Mouse (Mus musculus): Measurements from ENCODE around the gene Arrdc2.
"Not testable (repeated sequence)": the region's sequence is repeated elsewhere in the genome, so short reads cannot be mapped to it uniquely, and the experiment has no call there.

The Arrdc2 gene

DNA sequence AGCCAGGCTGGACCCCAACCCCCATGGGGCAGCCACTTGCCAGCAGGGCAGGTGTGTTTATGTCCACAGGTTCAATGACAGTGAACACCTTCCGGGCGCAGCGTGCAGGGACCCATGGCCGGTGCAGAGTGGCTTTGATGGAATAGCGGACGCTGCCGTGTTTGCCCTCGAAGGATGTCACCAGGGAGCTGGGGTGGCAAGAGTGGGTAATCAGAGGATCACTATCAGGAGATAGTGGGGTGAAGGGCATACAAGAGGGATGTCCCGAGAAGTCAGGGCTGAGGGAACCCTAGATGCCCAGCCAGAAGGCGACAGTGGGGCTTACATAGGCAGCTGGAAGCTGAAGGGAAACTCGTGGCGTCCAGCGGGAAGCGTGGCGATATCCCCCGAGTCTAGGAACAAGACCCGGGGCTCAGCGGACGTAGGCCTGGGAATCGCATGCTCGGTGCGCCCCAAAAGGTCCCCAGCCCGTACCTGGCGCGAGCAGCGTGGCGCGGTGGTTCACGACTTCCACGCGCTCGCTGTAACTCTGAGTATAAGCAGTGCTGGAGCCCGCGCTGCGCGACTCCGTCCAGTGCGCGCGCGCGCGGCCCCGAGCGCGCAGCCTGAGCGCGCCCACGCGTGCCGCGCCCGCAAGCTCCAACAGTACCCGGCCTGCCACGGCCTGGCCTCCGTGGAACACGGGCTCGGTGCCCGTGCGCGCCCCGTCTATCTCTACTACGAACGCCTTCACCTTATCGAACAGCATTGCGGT is 689 bp downstream of the Arrdc2 start:
- no peak for DNase-seq

DNA sequence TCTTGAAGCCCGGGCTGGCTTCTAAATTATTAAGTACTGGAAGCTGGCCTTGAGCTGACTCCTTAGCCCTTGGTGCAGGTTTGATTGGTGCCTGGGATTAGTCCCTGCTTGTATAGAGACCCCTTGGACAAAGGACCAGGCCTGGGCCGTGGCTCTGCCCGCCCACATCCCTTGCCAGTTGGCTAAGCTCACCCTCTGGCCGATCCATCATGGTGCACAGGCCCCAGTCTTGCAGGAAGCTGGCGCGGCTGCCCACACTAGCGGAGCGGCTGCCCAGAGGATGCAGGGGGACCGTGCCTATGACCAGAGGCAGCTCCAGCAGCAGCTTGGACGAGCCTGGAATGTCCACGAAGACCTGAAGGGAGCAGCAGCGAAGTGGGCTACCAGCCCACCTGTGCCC is 2.9 kb downstream of the Arrdc2 start:
- no peak for DNase-seq

DNA sequence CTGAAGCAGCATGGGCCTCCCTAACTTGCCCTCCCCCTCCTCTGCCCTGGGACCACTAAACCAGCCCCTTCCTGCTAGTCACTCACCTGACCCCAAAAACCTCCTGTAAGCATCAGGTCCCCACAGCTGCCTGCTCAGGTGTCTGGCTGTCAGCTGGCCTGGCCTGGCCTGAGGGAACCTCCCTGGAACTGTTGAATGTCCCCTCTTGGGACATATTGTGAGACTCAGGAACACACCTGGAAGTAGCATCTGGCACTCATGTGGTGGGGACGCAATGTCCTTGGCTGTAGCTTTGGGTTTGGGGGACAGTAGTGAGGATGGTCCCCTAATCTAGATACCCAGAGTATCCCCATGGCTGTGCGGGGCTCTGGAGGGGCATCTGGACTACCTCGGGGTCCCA is 5.4 kb downstream of the Arrdc2 start:
- DNase-seq: no peak

DNA sequence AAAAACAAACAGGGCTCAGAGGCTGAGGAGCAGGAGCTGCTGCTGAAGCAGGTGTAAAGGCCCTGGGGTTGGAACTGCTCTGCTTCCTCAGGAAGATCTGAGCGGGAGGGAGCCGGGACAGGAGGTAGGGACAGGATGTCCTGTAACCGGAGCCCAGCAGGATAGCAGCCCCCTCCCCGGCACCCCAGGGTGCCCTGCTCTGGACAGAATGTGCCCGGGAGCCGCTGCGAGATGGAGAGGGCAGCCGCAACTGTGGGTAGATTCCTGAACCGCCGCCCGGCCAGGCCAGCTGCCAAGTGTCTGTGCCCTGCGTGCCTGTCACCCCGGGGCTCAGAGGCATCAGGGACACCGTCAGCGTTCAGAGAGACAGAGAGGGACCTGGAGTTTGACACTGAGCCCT is 6.0 kb downstream of the Arrdc2 start:
- no peak for DNase-seq

DNA sequence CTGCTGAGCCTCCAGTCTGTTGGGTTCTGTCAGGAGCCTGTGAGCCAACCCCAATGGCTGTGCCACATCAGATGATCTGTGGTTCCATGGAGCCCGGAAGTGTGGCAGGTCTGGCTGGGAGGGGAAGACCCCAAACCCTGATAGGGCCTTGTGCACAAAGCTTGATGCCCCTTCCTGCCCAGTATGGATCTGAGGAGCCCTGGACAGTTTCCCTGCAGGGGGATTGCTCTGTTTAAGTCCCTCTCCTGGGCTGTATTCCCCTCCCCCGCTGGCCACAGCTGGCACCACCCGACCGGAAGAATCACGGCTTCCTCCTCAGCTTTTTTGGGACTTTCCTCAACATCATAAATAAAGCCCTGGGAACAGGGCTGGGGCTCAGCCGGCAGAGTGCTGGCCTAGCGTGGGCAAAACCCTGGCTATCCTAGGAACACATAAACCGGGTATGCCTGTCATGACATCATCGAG is 6.5 kb downstream of the Arrdc2 start:
- DNase-seq: no peak

DNA sequence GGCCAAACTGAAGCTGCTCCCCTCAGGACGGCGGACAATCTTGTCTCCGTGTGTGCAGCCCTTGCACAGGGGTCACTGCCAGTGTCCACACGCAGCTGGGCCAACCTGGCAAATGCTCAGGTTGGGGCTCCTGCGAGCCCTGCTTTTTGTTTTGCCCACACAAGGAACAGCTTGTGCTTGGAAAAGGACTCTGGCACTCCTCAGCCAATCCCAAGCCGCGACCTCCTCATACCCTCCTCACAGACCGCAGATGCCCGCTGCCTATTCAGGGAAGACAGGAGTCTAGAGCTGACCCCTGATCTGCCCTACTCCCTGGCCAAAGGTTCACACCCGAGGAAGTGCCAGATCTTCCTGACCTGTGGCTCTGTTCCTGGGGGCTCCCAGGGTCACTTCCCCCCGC is 7.1 kb downstream of the Arrdc2 start:
- DNase-seq: no peak

DNA sequence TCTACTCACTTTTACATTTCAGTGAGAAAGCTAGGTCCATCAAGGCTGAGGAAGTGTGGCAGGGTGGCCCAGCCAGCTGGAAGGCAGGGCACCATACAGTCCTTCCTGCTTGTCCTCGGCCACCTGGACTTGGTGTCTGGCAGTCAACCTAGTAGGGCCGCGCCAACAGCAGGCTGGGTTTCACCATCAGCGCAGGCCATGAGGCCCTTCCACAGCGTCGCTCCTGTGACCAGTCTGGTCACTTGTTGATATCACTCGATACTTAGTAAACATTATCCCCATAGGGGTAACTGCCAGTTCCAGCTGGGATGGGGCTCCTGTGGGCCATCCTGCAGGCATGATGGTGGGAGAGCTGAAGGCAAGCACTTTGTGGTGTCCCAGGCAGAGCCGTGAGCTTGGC is 8.0 kb downstream of the Arrdc2 start:
- DNase-seq: no peak

DNA sequence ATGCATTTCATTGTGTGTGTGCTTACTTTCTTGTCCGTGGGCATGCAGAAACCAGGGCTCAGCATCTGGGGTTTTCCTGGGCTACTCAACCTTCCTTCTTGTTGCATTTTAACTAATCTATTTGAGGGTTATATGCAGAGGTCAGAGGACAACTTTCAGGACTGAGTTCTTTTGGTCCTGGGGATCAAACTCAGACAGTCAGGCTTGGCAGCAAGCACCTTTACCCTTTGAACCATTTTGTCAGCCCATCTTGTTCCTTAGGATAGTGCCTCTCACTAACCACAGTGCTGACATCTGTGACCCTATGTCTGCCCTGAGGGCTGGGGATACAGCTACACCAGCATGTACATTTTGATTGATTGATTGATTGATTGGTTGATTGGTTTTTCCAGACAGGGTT is 11.7 kb downstream of the Arrdc2 start:
- DNase-seq: no peak

DNA sequence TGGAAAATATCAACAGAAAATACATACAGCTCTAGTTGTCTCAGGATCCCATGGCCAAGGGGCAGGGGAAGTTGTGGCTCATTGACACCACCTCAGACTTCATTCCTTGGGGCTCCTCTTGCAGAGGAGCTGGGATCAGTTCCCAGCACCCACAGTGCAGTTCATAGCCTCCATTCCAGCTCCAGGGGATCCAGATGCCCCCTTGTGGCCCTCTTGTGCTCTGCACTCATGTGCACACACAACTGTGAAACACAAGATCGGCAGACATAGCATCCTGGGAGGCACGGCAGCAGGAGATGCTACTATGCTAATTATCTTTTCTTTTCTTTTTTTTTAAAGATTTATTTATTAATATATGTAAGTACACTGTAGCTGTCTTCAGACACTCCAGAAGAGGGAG is 12.5 kb downstream of the Arrdc2 start:
- DNase-seq: no peak

DNA sequence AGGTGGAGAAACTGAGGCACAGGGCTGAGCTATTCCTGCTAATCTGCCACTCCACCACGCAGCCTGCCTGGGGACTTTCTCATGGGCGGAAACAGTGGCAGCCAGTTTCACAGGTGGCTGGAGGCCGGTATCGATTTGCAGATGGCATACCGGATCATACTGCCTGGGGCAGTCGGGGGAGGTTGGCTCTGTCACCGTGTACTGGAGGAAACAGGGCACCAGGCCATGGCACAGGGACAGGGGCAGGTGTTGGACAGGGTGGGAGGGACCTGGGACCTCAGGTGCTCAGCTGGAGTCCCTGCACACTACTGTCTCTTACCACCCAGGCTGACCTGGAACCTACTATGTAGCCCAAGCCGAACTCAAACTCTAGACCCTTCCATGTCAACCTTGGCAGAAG is 13.7 kb downstream of the Arrdc2 start:
- no peak for DNase-seq

DNA sequence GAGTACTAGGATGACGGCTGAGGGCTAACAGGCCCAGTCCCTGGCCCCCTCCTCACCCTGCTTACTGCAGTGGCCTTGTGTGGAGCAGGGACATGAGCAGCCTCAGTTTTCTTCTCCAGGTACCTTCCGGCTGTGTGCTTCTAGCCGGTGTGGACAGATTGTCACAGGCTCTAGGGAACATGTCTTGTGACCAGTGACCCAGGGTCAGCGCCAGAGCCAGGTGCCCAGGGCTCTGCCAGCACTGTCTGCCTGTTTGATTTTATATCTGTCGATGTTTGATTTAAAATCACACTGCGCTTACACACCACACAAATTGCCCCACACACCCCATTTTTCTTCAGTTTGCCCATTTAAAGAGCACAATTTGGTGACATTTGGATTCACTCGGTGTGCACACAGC is 15.7 kb downstream of the Arrdc2 start:
- no peak for DNase-seq

DNA sequence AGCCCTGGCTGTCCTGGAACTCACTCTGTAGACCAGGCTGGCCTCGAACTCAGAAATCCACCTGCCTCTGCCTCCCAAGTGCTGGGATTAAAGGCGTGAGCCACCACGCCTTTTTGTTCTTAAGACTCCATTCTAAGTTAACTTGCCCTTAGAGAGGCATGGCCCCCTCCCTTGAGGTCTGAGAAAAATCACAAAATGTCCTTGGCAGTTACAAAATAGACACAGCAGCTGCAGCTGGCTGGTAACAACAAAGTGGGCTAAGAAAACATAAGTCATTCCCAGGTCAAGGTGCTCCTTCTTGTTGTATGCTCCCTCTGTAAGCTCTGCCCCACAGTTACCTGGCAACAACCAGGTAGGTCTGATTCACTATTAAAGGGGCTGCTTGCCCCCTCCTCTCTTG is 16.9 kb downstream of the Arrdc2 start:
- not testable (repeated sequence) for DNase-seq

DNA sequence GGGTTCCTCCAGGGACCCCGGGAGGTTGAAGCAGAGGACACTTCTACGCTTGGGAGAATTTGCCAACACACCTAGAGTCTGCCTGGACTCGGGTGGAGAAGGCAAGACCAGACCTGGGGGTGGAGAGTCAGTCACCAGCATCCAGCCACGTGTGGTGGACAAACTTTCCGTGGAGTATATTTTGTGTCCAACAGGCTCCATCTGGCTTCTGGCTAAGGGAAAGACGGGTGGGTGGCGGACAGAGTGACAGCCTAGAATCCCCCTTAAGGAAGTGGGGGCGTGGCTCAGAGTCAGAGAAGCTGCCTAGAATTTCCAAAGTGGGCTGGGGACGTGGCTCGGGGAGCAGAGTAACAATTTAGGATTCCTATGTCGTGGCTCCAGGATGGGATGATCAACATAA is 17.5 kb downstream of the Arrdc2 start:
- no peak for DNase-seq

DNA sequence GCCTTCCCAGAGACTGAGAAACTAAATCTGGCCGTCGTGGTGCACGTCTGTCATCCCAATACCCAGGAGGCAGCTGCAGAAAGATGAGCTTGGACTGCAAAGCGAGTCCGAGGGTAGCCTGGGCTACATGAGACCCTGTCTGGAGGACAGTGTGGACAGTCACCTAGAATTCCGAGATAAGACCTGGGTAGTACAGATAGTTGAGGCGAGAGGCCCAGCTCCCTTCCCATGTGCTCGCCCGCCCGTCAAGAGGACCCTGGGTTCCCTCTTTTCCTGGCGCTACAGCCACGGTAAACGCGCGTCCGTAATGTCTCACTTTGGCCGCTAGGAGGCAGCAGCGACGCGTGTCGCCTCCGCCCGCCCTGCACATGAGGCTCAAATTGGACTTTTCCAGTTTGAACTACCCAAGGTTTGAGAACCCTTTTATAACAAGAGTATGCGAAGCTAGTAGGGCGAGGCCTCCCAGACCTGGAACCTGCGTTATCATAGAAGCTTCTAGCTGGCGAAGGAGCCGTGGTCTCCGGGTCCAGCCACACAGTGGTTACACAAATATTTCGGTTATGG is 18.0 kb downstream of the Arrdc2 start:
- DNase-seq: no peak

DNA sequence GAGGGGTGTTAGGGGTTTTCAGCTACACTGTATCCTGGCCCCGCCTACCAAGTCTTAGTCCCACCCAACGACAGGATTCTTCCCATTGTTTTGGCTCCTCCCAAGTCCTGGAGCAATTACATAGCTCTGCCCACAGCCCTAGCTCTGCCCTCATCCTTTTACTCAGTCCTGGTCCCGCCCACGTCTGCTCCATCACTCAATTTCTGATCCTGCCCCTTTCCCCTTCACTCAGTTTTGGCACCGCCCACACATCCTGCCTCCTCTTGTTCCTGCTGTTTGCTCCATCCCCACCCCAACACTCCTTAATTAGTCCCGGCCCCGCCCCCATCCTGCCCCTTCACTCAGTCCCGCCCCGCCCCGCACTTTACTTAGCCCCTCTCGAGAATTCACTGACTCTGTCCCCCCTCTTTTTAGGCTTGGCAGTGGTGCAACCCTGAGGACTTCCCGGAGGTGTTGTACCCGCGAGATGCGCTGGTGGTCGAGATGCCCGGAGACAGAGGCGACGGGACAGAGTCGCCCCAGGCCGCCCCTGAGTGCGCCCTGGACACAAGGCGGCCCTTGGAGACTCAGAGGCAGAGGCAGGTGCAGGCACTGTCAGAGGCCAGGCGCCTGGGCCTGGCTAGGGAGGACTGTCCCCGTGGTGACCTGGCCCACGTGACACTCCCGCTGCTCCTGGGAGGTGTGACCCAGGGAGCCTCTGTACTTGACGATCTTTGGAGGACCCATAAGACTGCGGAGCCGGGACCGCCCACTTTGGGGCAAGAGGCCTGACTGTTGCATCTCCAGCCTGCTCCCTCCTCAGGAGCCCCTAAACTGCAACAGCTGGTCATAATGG is 19.2 kb downstream of the Arrdc2 start:
- no peak for DNase-seq

DNA sequence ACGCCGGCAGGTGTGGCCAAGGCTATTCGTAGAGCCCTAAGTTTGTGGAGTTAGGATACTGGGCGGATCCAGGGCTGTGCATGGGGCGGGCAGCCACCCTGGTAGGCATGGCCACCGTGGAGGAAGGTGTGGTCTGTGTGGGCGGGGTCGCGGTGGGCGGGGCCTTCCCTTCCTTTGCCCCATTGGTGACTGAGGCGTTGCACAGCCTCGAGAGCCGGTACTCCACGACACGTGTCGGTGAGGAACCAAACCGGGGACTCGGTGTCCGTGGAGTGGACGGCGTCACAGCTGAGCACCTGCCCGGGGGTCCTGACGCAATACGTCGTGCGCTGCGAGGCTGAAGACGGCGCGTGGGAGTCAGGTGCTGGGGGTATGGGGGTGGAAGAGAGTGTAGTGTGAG is 22.8 kb downstream of the Arrdc2 start:
- DNase-seq: no peak

DNA sequence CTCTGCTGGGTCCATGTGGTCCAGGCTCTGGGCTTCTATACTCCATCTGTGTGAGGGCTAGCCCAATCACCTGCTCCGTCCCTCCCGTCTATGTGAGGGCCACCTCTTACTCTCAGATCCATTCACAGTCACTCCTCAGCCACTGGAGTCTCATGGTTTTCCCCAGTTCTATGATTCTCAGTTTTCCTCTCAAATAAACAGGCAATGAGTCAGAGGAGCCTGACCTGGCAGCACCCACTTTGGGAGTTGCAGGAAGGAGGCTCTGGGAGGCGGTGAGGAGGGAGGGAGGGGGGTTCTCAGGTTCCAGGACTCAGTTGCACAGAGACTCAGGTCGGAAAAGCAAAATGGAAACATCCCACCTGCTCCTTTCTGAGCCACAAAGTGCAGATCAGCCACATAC is 26.6 kb downstream of the Arrdc2 start:
- DNase-seq: no peak

DNA sequence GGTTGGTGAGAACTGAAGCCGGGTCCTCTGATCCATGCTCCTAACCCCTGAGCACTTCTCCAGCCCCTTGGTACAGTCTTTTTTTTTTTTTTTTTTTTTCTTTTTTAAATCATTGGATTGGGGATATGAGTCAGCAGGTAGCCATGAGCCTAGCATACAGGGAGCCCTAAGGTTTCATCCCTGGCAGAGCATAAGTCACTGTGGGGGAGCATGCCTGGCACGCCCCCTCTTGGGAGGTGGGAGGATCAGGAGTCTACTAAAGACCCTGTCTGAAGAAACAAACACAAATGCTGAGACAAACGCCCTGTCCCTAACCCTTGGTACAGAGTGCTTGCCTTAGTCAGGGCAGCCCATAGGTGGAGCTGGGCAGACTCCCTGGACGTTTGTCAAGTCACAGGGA is 27.5 kb downstream of the Arrdc2 start:
- DNase-seq: no peak

DNA sequence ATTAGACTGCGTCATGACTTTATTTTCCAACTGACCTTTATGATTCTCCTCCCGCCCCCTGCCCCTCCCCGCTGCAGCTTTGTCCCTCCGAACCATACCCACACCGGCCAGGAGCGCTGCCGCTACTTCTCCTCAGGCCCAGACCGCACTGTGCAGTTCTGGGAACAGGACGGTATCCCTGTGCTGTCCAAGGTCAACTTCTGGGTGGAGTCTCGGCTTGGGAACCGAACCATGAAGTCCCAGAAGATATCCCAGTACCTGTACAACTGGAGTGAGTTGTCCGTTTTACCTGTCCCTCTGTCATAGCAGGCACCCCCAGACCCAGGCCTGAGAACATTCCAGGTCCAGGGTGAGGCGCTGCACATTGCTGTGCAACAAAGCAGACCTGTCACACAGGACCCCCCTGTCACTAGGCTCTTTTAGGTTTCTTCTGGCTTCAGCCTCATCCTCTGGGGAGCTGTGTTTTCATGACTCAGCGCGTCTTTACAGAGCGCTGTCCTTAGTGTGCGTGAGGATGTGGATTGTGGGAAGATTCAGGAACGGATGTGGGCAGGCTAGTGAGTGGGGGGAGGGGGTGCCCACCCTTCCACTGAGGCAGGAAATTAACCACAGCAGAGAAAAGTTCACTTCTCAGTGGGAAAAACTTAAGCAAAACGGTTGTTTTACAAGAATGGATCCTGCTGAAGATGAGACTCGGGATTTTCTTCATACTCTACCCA is 28.4 kb downstream of the Arrdc2 start:
- no peak for DNase-seq

DNA sequence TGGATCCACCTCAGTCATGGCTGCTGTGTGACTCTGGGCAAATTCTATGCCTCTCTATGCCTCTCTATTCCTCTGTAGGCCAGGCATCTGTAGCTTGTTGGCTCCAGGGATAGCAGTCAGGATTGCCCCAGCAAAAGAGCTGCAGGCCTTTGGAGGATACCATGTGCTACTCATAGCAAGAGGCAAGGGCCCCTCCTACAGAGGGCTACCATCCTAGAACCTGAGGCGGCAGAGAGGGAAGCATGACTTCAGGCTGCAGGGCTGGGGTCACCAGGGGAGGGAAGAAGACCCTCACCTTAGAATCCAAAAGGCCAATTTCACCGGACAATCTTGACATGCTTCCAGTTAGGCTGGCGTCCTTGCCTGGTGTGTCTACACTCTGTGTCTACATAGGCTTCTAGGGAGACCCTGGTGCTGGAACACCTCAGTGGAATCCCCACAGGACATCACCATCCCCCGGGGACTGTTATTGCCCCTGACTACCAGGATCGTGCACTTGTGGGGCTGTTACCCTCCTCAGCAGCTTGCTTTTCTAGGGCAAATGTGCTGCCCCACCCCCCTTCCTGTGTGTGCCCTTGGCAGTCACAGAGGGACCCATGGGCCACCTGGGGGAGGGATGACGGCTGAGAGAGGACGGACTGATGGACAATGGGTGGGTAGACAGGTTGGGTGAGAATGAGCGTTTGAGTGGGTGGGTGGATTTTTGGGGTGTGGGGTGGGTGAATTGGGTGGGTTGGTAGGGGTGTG is 30.4 kb downstream of the Arrdc2 start:
- no peak for DNase-seq

DNA sequence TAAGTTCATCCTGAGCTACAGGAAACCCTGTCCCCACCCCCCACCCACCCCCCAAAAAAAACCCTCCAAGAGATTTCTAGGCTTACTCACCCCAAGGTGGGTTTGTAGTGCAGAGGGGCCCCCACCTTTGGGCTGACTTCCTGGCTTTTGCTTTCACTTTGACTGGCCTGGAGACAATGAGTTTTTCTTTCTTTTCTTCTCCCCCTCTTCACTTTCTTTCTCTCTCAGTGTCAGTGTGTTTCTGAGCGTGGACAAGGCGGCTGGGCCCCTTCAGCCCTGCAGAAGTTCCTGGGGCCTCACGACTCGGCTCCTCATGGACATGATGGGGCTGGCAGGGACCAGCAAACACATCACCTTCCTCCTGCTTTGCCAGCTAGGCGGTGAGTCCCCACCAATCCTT is 31.3 kb downstream of the Arrdc2 start, which contains the start of gene Il12rb1:
TSS of gene Il12rb1 (plus strand) at position 211 of the 400 bp plus-strand sequence.
- DNase-seq: no peak

DNA sequence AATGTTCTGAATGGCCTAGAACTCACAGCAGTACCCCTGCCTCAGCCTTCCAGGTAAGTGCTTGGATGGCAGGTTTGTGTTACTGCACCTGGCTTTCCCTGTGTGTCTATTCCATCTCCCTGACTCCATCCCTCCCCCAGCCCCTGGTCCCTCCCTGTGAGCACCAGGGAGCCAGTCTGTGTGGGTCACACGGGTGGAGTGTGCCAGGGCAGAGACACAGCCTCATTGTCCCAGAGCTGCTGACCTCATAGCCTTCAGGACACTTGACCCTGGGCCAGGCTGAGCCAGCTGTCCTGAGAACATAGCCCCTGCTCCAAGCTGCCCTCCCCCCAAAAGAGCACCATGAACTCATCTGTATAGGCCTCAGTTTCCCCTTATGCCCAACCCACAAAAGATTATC is 32.2 kb downstream of the Arrdc2 start:
- DNase-seq: no peak

DNA sequence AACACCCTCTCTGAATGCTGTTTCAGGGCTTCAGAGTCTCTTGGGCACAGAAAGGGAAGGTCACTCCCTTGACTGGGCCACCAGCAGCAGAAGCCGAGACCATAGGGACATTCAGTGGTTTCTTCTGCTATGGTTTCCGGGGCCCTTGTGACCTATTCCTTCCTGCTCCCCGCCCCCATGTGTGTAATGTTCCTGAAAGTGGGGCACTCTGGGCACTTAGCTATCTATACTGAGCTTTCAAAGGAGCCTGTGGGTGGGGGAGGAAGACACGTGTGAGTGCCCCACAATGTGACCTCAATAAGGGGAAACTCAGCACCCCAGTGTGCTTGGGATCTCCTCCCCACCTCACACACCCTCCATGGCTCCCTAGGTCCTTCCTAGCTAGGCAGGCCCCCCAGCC is 33.0 kb downstream of the Arrdc2 start:
- DNase-seq: no peak
